Mouse (Mus musculus) embryonic fibroblast, embryonic 13.5 days (primary cell): Measurements from ENCODE around the gene Sox2.

Source experiments
- CTCF ChIP-seq: IDR thresholded peaks from 2 replicates; pipeline ENCODE4 v1.5.1; 2011; ENCODE audit warnings: mild to moderate bottlenecking, control low read depth, low read length, moderate library complexity, borderline replicate concordance; ENCODE audit not compliant: insufficient read depth
- POLR2A ChIP-seq: IDR thresholded peaks from 2 replicates; pipeline ENCODE4 v1.6.1; 2011; ENCODE audit warnings: low read depth, mild to moderate bottlenecking, control low read depth, low read length, moderate library complexity

DNA sequence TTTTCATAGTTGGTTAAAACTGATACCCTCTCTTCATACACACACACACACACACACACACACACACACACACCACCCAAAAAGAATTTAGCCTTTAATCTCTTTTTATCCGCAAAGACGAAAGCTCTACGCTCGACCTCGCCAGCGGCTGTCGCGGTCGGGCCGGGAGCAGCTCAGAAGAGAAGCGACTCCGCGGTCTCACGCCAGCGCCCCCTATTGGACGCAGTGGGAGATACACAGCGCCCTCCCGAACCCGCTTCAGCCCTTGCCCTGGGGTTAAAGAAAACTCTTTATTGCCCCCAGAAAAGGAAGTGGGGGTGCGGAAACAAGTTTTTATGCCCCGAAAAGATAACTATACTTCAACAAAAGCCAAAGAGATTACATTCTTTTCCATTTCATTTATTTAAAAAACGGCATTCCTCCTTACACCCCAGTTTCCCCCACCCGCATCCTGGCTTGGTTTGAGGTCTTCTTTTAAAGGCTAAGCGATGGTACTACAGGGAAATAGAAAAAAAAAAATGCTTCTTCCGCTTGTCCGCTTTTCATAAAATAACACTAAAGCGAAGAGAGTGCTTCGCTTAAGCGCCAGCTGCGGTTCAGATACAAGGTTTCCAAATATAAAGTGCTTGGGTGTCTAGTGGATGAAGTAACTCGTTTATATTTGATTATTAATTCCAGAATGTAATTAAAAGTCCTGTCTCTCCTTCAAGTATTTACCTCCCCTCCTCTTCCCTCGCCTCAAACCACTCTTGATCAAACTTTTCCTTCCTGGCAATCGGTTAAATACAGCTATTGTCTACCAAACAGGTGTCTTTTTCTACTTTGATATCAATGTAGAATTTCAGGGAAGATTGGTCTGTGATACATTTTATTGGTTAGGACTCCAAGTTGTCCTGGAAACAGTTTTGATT, 9.3 kb upstream of the Sox2 start:
- TF ChIP-seq POLR2A = no peak
- TF ChIP-seq CTCF = peak; percentile 58; the same call in 1 of the 2 replicates
